Mouse (Mus musculus) erythroblast, embryonic 14.5 days (primary cell): ENCODE data around the gene Mmgt2. TPM values are rescaled to one million over a fixed set of nuclear protein-coding genes. Genes with fewer than 3 reads are reported as not detected.
A peak's percentile ranks its signal among the peaks of the same experiment; 100 is the strongest.
"Not testable (repeated sequence)": the region's sequence is repeated elsewhere in the genome, so short reads cannot be mapped to it uniquely, and the experiment has no call there.

ENCODE experiments used
- H3K27me3 ChIP-seq: 2 replicates; pipeline ENCODE4 v1.6.1; 2012; ENCODE audit warnings: inconsistent platforms; ENCODE audit not compliant: control insufficient read depth
- H3K36me3 ChIP-seq: 2 replicates; pipeline ENCODE4 v1.6.1; 2012; ENCODE audit warnings: mild to moderate bottlenecking, inconsistent platforms; ENCODE audit not compliant: control insufficient read depth
- H3K4me1 ChIP-seq: 2 replicates; pipeline ENCODE4 v1.6.1; 2012; ENCODE audit warnings: inconsistent platforms; ENCODE audit not compliant: control insufficient read depth
- H3K4me3 ChIP-seq: replicated peaks from 2 replicates; pipeline ENCODE3; 2012; ENCODE audit warnings: moderate library complexity, mild to moderate bottlenecking, inconsistent platforms
- H3K9me3 ChIP-seq: 2 replicates; pipeline ENCODE4 v1.6.1; 2012; ENCODE audit warnings: low read length, inconsistent platforms, mixed read lengths; ENCODE audit not compliant: control insufficient read depth
- GATA1 ChIP-seq: IDR thresholded peaks from 2 replicates; pipeline ENCODE4 v1.6.1; 2012; ENCODE audit warnings: low read length, inconsistent platforms, mixed read lengths
- TAL1 ChIP-seq: IDR thresholded peaks from 3 replicates; pipeline ENCODE4 v1.6.1; 2012; ENCODE audit warnings: low read length, inconsistent platforms, mixed read lengths
- polyA plus RNA-seq: library from polyadenylated mRNA; stranded (reverse); fragments of >175 nt; gene quantifications from 2 replicates; pipeline ENCODE4 v1.2.3, GENCODE M21; 2012

Gene Mmgt2
- polyA plus RNA-seq, 1 experiment, result 0.25 TPM

- TF ChIP-seq TAL1 (no peak), GATA1 (no peak)
- peaks cover 28% of the 10 kb centered on the region for H3K4me1 ChIP-seq
Observed at GRCm38 (mm10) chr11:62643681-62644363, 4.6 kb upstream of the Mmgt2 start.

GRCm38 (mm10) chr11:62644602-62645336, 3.7 kb upstream of the Mmgt2 start:
- Histone ChIP-seq H3K9me3 (no peaks in the 10 kb centered on the region), H3K4me3 (no peak overlapping the region), H3K36me3 (no peaks in the 10 kb centered on the region), H3K27me3 (peaks cover 20% of the 10 kb centered on the region), H3K4me1 (peaks cover 35% of the 10 kb centered on the region)
- no peak for TF ChIP-seq TAL1
- TF ChIP-seq GATA1, result no peak

More at GRCm38 (mm10) chr11:62643681-62644363, 4.6 kb upstream of the Mmgt2 start:
- Histone ChIP-seq H3K27me3 (peaks cover 20% of the 10 kb centered on the region), H3K4me3 (no peak overlapping the region), H3K36me3 (no peaks in the 10 kb centered on the region), H3K9me3 (no peaks in the 10 kb centered on the region)

GRCm38 (mm10) chr11:62645337-62645675, 3.2 kb upstream of the Mmgt2 start:
- Histone ChIP-seq H3K4me1 (peaks cover 35% of the 10 kb centered on the region), H3K27me3 (peaks cover 20% of the 10 kb centered on the region), H3K36me3 (no peaks in the 10 kb centered on the region), H3K4me3 (no peak overlapping the region), H3K9me3 (no peaks in the 10 kb centered on the region)
- no peak for TF ChIP-seq TAL1
- TF ChIP-seq GATA1, result no peak

GRCm38 (mm10) chr11:62645732-62646494, 2.6 kb upstream of the Mmgt2 start:
- Histone ChIP-seq H3K4me1 (peaks cover 35% of the 10 kb centered on the region), H3K36me3 (no peaks in the 10 kb centered on the region), H3K27me3 (peaks cover 20% of the 10 kb centered on the region), H3K9me3 (no peaks in the 10 kb centered on the region), H3K4me3 (no peak overlapping the region)
- no peak for TF ChIP-seq TAL1
- TF ChIP-seq GATA1, result no peak

- H3K4me1 ChIP-seq, result peaks cover 35% of the 10 kb centered on the region
- no peak for TF ChIP-seq TAL1
- no peak for TF ChIP-seq GATA1
Observed at GRCm38 (mm10) chr11:62646495-62646843, 2.0 kb upstream of the Mmgt2 start.

GRCm38 (mm10) chr11:62646958-62647515, 1.4 kb upstream of the Mmgt2 start:
- peaks cover 20% of the 10 kb centered on the region for H3K27me3 ChIP-seq
- H3K4me3 ChIP-seq, result peak overlapping the region; percentile 4
- H3K36me3 ChIP-seq, result peaks cover under 1% of the 10 kb centered on the region; the same call in 1 of the 2 replicates
- H3K4me1 ChIP-seq, result peaks cover 35% of the 10 kb centered on the region
- H3K9me3 ChIP-seq, result no peaks in the 10 kb centered on the region
- no peak for TF ChIP-seq GATA1
- no peak for TF ChIP-seq TAL1

More at GRCm38 (mm10) chr11:62646495-62646843, 2.0 kb upstream of the Mmgt2 start:
- H3K36me3 ChIP-seq, result no peaks in the 10 kb centered on the region
- H3K9me3 ChIP-seq, result no peaks in the 10 kb centered on the region
- no peak overlapping the region for H3K4me3 ChIP-seq
- peaks cover 20% of the 10 kb centered on the region for H3K27me3 ChIP-seq

GRCm38 (mm10) chr11:62647661-62648590, 538 bp upstream of the Mmgt2 start, which contains the start of gene Lrrc75a:
TSS of gene Lrrc75a (minus strand) at chr11:62648523.
- Histone ChIP-seq H3K4me1 (peaks cover 35% of the 10 kb centered on the region), H3K4me3 (peak within 1 kb of the TSS; percentile 71), H3K9me3 (no peaks in the 10 kb centered on the region), H3K27me3 (peaks cover 20% of the 10 kb centered on the region), H3K36me3 (peaks cover 6% of the 10 kb centered on the region; the same call in 1 of the 2 replicates)
- no peak for TF ChIP-seq GATA1

- not testable (repeated sequence) for H3K9me3 ChIP-seq, H3K36me3 ChIP-seq, H3K4me3 ChIP-seq
- H3K4me1 ChIP-seq, result peaks cover 29% of the 10 kb centered on the region
- peaks cover 20% of the 10 kb centered on the region for H3K27me3 ChIP-seq
Observed at GRCm38 (mm10) chr11:62649803-62650202, 1.3 kb downstream of the Mmgt2 start.
